Mouse (Mus musculus): ENCODE results near the gene Jak2.

Gene Jak2

GRCm38 (mm10) chr19:29253728-29254127 is 2.1 kb downstream of the Jak2 start:
- DNase-seq = peak; percentile 98

GRCm38 (mm10) chr19:29254671-29255070 is 3.0 kb downstream of the Jak2 start:
- DNase-seq = no peak

GRCm38 (mm10) chr19:29255327-29256027 is 3.8 kb downstream of the Jak2 start:
- DNase-seq = no peak

GRCm38 (mm10) chr19:29261638-29262037 is 10.0 kb downstream of the Jak2 start:
- no peak for DNase-seq

GRCm38 (mm10) chr19:29263492-29263891 is 11.9 kb downstream of the Jak2 start:
- no peak for DNase-seq

GRCm38 (mm10) chr19:29265538-29265937 is 13.9 kb downstream of the Jak2 start:
- peak; percentile 98 for DNase-seq

- DNase-seq = peak; percentile 80
These were observed 15.6 kb downstream of the Jak2 start for GRCm38 (mm10) chr19:29267075-29267868.

GRCm38 (mm10) chr19:29268788-29269321 is 17.2 kb downstream of the Jak2 start:
- DNase-seq = no peak

- DNase-seq = no peak
These were observed 18.6 kb downstream of the Jak2 start for GRCm38 (mm10) chr19:29270226-29270625.

GRCm38 (mm10) chr19:29271147-29271578 is 19.5 kb downstream of the Jak2 start:
- peak; percentile 96 for DNase-seq

GRCm38 (mm10) chr19:29272011-29272809 is 20.6 kb downstream of the Jak2 start:
- DNase-seq = peak; percentile 37

- no peak for DNase-seq
These were observed 24.8 kb downstream of the Jak2 start for GRCm38 (mm10) chr19:29276414-29276813.

GRCm38 (mm10) chr19:29278944-29279587 is 27.4 kb downstream of the Jak2 start:
- DNase-seq = peak; percentile 76

- DNase-seq = peak; percentile 45
These were observed 33.8 kb downstream of the Jak2 start for GRCm38 (mm10) chr19:29285451-29285869.

- no peak for DNase-seq
These were observed 36.2 kb downstream of the Jak2 start for GRCm38 (mm10) chr19:29287863-29288262.

GRCm38 (mm10) chr19:29291532-29291931 is 39.9 kb downstream of the Jak2 start:
- DNase-seq = no peak

- DNase-seq = peak; percentile 68
These were observed 40.9 kb downstream of the Jak2 start for GRCm38 (mm10) chr19:29292546-29292945.

- peak; percentile 12 for DNase-seq
These were observed 43.1 kb downstream of the Jak2 start for GRCm38 (mm10) chr19:29294756-29295155.

GRCm38 (mm10) chr19:29296166-29296565 is 44.5 kb downstream of the Jak2 start:
- no peak for DNase-seq

- no peak for DNase-seq
These were observed 45.7 kb downstream of the Jak2 start for GRCm38 (mm10) chr19:29297366-29297765.

GRCm38 (mm10) chr19:29300919-29301318 is 49.3 kb downstream of the Jak2 start:
- DNase-seq = peak; percentile 53

GRCm38 (mm10) chr19:29302119-29302518 is 50.5 kb downstream of the Jak2 start:
- no peak for DNase-seq
